Mouse (Mus musculus) kidney, adult 2 months (tissue): ENCODE measurements around the gene Senp1. TPM values are rescaled to one million over a fixed set of nuclear protein-coding genes. Genes with fewer than 3 reads are reported as not detected.

ENCODE experiments used
- DNase-seq: peaks from one replicate; pipeline ENCODE4 v3.0.0; 2021
- H3K27ac ChIP-seq: fragments of 200-500 bp; 2 replicates; pipeline ENCODE4 v1.5.1; 2012; ENCODE audit warnings: low read depth, low read length, control low read depth, inconsistent platforms; ENCODE audit not compliant: insufficient read depth
- H3K27me3 ChIP-seq: fragments of 200-500 bp; replicated peaks from 2 replicates; pipeline ENCODE4 v1.6.1; 2012; ENCODE audit warnings: mild to moderate bottlenecking, moderate library complexity, low read length, inconsistent platforms; ENCODE audit not compliant: control insufficient read depth, insufficient read depth
- H3K36me3 ChIP-seq: fragments of 200-500 bp; 2 replicates; pipeline ENCODE4 v1.6.1; 2012; ENCODE audit warnings: mild to moderate bottlenecking, moderate library complexity, low read length, inconsistent platforms; ENCODE audit not compliant: control insufficient read depth, insufficient read depth
- H3K4me1 ChIP-seq: fragments of 200-500 bp; 2 replicates; pipeline ENCODE4 v1.6.1; 2011; ENCODE audit warnings: low read length; ENCODE audit not compliant: control insufficient read depth, insufficient read depth
- H3K4me3 ChIP-seq: fragments of 200-500 bp; 2 replicates; pipeline ENCODE4 v1.5.1; 2011; ENCODE audit warnings: mild to moderate bottlenecking, low read depth, low read length, control low read depth; ENCODE audit not compliant: insufficient read depth
- CTCF ChIP-seq: fragments of 200-500 bp; conservative IDR thresholded peaks from 2 replicates; pipeline ENCODE4 v1.5.1; 2011; ENCODE audit warnings: low read depth, mild to moderate bottlenecking, control low read depth, low read length, moderate library complexity, mixed read lengths; ENCODE audit not compliant: insufficient read depth, insufficient read length
- POLR2A ChIP-seq: fragments of 200-500 bp; IDR thresholded peaks from one replicate; pipeline ENCODE4 v1.6.1; 2011; ENCODE audit warnings: low read depth, low read length, control low read depth
- WGBS: fragments of 180-500 bp; shearing (Covaris S2); methylation state at CpG from one replicate; pipeline ENCODE4 v1.1.7; 2018; 5-methylcytosine and 5-hydroxymethylcytosine counted together
- polyA plus RNA-seq: library from polyadenylated mRNA; depleted of rRNA; stranded (reverse); fragments of >200 nt; gene quantifications from 2 replicates; pipeline ENCODE4 v1.2.3, GENCODE M21; 2012

Senp1 gene
- polyA plus RNA-seq, 1 experiment: 8.1 TPM

GRCm38 (mm10) chr15:98091841-98092240 lies 1.7 kb downstream of the Senp1 start:
- Histone ChIP-seq H3K36me3 (no peaks in the 10 kb centered on the region), H3K27me3 (no peaks in the 10 kb centered on the region), H3K27ac (no peak overlapping the region), H3K4me3 (no peak overlapping the region), H3K4me1 (no peaks in the 10 kb centered on the region)
- TF ChIP-seq POLR2A (no peak), CTCF (no peak)
- WGBS: 14% methylated on average over 4 of the region's 4 CpGs
- DNase-seq: no peak

- TF ChIP-seq POLR2A (no peak), CTCF (0 out of 2 replicates have a peak, but pooled peaks have one; percentile 25)
- DNase-seq: peak; percentile 38
- Histone ChIP-seq H3K27ac (no peak overlapping the region), H3K4me1 (no peaks in the 10 kb centered on the region), H3K27me3 (no peaks in the 10 kb centered on the region), H3K4me3 (no peak overlapping the region), H3K36me3 (no peaks in the 10 kb centered on the region)
- 65% methylated on average over 9 of the region's 9 CpGs for WGBS
Measured at GRCm38 (mm10) chr15:98089421-98090183, 3.9 kb downstream of the Senp1 start.

GRCm38 (mm10) chr15:98088889-98089288 lies 4.7 kb downstream of the Senp1 start:
- Histone ChIP-seq H3K27me3 (no peaks in the 10 kb centered on the region), H3K4me1 (no peaks in the 10 kb centered on the region), H3K27ac (no peak overlapping the region), H3K4me3 (no peak overlapping the region), H3K36me3 (no peaks in the 10 kb centered on the region)
- WGBS: 85% methylated on average over 1 of the region's 1 CpGs
- DNase-seq: no peak
- no peak for TF ChIP-seq CTCF
- TF ChIP-seq POLR2A: no peak

DNA sequence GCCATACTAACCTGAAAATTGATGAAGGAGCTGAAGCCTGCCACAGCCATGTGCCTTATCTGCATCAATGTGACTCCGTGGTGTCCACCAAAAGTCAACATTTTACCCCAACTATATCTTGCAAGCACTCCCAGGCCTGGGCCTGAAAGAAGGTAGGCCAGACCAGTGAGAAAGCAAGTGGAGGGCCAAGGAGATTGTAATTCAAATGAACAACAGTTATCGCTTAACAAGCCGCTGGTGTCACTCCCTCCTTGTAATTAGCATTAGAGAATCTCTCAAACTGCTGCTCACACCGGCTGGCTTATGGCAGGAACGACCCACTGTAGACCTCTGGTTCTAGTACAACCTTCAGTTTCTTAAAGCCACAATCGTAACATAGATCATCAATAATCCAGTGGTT lies 16.6 kb downstream of the Senp1 start:
- no peak for DNase-seq
- no peaks in the 10 kb centered on the region for H3K27me3 ChIP-seq
- H3K27ac ChIP-seq: no peak overlapping the region
- H3K36me3 ChIP-seq: no peaks in the 10 kb centered on the region; the same call in 1 of the 2 replicates
- no peak overlapping the region for H3K4me3 ChIP-seq
- WGBS: 85% methylated on average over 6 of the region's 6 CpGs
- H3K4me1 ChIP-seq: no peaks in the 10 kb centered on the region
- no peak for TF ChIP-seq CTCF

DNA sequence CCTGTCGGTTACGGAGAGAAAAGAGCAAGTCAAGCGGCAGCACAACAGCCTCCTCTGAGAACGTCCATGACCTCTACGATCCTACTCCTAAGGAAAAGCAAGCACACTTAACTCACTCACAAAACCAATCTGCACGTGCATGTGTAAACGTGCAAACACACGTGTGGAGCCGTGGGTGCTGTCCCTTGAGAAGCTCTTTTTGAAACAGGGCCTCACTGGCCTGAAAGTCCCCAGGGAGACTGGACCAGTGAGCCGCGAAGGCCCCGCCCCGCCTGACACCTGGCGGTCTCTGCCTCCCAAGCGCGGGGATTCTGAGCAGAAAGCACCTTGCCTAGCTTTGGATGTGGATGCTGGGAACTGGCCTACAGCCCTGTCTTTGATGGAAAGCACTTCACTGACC lies 18.5 kb downstream of the Senp1 start:
- 74% methylated on average over 16 of the region's 16 CpGs for WGBS
- Histone ChIP-seq H3K4me1 (no peaks in the 10 kb centered on the region), H3K4me3 (no peak overlapping the region), H3K27me3 (no peaks in the 10 kb centered on the region), H3K36me3 (no peaks in the 10 kb centered on the region), H3K27ac (no peak overlapping the region)
- no peak for TF ChIP-seq CTCF
- no peak for TF ChIP-seq POLR2A
- no peak for DNase-seq

- Histone ChIP-seq H3K4me3 (no peak overlapping the region), H3K4me1 (no peaks in the 10 kb centered on the region), H3K27ac (no peak overlapping the region), H3K36me3 (no peaks in the 10 kb centered on the region), H3K27me3 (no peaks in the 10 kb centered on the region)
- TF ChIP-seq CTCF (no peak), POLR2A (no peak)
- WGBS: 84% methylated on average over 8 of the region's 8 CpGs
- no peak for DNase-seq
Measured at GRCm38 (mm10) chr15:98074521-98074920, 19.0 kb downstream of the Senp1 start.

GRCm38 (mm10) chr15:98070376-98070775 lies 23.2 kb downstream of the Senp1 start:
- H3K4me1 ChIP-seq: no peaks in the 10 kb centered on the region
- DNase-seq: no peak
- no peak overlapping the region for H3K27ac ChIP-seq
- H3K27me3 ChIP-seq: no peaks in the 10 kb centered on the region
- no peak overlapping the region for H3K4me3 ChIP-seq
- 89% methylated on average over 3 of the region's 3 CpGs for WGBS
- no peak for TF ChIP-seq POLR2A
- TF ChIP-seq CTCF: no peak
- no peaks in the 10 kb centered on the region for H3K36me3 ChIP-seq
